Mouse (Mus musculus) kidney, postnatal 4 days (tissue): ENCODE measurements at regions not wholly inside any gene's neighbourhood (a gene's known extent, or its start where the extent isn't known, plus 50 kb on each side); places are given as distances from the start of the nearest gene placed in this dataset.
"Not testable (repeated sequence)": the region's sequence is repeated elsewhere in the genome, so short reads cannot be mapped to it uniquely, and the experiment has no call there.

Experiments
- DNase-seq, 2 experiments: peaks; one replicate each; pipeline ENCODE4 v3.0.0; 2021; ENCODE audit warnings: mixed read lengths in 2 of 2

GRCm38 (mm10) chr1:189156906-189157305, 149.3 kb upstream of the Kctd3 start:
- no peak for DNase-seq

DNA sequence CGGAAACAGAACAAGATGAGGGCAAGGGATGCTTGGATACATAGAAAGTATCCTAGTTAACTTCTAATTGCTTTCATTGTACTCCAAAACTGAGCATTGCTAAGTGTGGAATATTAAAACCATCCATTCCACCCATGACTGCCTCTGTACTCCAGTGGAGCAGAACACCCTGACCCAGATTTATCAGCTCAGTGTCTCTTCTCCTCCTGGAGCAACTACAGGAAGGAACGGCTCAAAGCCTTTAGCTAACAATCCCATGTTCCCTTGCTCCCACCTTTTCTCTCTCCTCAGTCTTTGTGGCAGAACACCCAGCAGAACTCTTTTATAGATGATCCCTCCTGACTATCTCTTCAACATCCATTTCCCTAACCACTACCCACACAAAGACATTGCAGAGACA, 146.7 kb upstream of the Kctd3 start:
- no peak for DNase-seq

DNA sequence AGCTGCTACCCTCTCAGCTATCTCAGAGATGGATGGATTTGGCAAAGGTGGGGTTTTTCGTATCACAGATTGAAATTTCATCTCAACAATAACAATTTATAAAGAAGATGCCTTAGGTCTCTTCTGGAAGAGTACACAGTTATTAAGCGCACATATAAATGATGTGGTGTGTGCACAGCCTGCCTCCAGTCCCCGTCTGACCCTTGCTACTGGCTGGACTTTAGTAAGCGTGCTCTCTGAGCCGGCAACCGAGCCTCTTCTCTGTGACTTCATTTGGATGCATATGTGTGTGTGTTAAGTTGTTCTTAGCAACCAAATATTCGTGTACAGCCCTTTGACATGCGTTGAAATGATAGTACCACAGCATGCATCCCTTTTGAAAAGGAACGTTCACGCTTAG, 145.5 kb upstream of the Kctd3 start:
- DNase-seq: no peak

- DNase-seq: peak in 1 of 2 experiments; percentile 13
Observed at GRCm38 (mm10) chr1:189142982-189143451, 135.4 kb upstream of the Kctd3 start.

GRCm38 (mm10) chr1:189142551-189142950, 134.9 kb upstream of the Kctd3 start:
- DNase-seq: peak in 1 of 2 experiments; percentile 8

DNA sequence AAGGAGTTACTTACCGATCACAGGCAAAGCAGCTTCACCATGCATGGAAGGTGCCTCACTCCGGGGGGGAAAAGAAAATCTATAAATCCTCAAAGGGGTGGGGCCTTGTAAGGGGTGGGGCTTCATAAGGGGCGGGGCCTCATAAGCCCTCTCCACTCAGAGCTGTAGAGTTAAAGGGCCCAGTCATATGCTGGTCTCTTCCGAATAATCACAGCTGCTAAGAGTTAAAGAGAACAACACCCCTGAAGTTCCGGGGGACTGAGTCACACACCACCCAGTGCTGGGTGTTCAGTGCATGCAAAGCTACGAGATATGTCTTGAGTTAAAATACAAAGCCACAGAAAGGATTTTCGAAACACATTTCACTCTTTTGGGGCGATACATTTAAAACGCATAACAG, 134.1 kb upstream of the Kctd3 start:
- DNase-seq: no peak

DNA sequence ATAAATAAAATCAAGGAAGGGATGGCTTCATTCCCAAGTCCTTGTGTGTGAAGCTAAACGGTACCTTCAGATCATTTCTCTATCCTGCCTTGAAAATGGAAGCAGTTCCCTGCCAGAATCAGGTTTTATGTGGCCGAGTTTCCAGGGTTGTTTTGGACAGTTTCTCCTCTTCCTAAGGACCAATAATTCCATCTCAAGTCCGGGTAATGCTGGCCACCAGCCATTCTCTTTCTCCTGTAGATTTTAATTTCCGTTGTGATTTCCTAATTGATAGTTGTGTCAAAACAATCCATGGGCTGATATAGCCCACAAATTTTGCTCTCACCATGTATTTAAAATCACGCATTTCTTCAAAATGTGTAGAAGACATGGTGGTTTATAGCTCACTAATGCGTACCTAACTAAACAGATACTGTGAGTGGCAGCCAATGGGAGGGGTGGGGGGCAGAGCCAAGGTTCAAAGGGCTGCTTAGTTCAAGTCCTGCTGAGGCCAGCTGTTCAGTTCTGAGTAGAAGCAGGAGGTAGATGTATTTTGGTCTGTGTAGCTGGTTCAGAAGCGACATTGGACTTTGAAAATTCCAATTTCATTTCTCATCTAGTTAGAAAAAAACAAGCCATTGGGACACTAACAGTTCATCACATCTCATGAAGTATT, 129.2 kb upstream of the Kctd3 start:
- peak in 1 of 2 experiments; percentile 46 for DNase-seq

- no peak for DNase-seq
Observed at GRCm38 (mm10) chr1:189135826-189136225, 128.2 kb upstream of the Kctd3 start.

DNA sequence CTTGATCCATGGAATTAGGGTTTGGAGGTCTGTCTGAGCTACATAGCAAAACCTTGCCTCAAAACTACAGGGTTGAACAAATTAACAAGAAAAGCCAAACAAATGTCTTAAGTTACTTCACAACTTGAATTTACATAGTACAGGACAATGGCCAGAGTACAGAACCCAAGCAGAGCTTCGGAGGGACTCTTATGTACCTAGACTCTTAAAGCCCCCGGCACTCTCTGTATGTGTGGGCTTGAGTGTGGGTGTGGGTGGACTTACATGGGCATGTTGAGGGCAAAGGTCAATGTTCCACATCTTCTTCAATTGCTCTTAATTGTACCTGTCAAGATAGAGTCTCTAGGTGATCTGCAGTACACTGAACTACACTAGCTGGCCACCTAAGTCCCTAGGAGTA, 121.1 kb upstream of the Kctd3 start:
- no peak for DNase-seq

DNA sequence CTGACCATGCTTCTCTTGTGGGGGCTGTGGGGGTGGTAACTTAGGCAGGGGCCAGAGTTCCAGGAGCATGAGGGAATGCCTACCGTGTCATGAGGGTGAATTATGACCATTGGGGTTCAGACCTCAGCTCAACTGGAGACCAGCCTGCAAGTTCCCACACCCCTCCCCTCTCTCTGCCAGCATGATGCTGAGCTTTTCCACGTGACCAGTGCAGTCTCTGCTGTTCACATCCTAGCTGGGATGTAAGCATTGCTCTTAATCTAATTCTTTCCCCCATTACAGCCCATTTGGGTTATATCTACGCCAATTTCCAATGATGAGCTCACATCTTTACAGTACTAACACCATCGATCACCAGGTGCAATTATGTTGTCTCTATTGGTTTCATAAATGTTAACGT, 120.6 kb upstream of the Kctd3 start:
- DNase-seq: not testable (repeated sequence)

GRCm38 (mm10) chr1:189127367-189127766, 119.7 kb upstream of the Kctd3 start:
- no peak for DNase-seq

- no peak for DNase-seq
Observed at GRCm38 (mm10) chr1:189119941-189120735, 112.5 kb upstream of the Kctd3 start.

DNA sequence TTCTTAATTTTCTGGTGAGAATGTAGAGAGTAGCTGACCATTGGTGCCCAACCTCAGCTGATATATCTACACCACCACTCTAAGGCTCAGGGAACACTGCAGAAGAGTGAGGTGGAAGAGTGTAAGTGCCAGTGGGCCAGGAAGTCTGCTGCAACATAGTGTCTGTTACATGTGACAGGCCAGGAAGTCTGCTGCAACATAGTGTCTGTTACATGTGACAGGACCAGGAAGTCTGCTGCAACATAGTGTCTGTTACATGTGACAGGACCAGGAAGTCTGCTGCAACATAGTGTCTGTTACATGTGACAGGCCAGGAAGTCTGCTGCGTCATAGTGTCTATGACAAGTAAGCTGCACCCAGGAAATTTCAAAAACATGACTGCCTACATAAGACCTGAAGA, 111.4 kb upstream of the Kctd3 start:
- DNase-seq: peak in 1 of 2 experiments; percentile 7

DNA sequence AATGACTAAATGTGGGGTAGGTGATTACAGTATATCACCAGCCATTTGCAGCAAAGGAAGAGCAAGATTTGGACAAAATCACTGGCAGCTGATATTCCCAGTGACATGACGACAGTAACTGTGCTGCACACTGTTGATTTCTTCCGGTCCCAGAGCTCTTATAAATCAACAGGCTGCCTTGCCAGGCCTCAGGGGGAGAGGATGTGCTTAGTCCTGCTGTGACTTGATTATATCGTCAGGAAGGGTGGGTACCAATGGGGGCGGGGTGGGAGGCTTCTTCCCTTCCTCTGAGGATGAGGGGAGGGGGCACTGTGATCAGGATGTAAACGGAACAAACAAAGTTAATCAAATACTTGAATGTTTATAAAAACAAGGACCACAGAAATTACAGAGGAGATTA, 110.9 kb upstream of the Kctd3 start:
- DNase-seq: peak in 1 of 2 experiments; percentile 34

- peak in 1 of 2 experiments; percentile 30 for DNase-seq
Observed at GRCm38 (mm10) chr1:189115914-189116313, 108.3 kb upstream of the Kctd3 start.

DNA sequence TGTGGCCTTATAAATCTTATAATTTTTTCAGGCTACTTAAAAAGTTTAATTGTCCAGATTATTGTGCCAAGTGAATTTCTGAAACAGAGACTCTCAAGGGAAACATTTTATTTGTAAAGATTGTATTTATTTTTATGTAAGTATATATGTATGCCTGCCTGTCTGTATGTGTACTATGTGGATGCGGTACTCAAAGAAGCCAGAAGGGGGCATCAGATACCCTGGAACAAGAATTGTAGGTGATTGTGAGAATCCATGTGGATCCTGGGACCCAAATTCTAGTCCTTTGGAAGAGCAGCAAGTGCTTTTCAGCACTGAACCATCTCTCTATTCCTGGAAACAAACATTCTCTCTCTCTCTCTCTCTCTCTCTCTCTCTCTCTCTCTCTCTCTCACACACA, 107.6 kb upstream of the Kctd3 start:
- DNase-seq: no peak

- peak in 1 of 2 experiments; percentile 14 for DNase-seq
Observed at GRCm38 (mm10) chr1:189108260-189109035, 100.8 kb upstream of the Kctd3 start.

DNA sequence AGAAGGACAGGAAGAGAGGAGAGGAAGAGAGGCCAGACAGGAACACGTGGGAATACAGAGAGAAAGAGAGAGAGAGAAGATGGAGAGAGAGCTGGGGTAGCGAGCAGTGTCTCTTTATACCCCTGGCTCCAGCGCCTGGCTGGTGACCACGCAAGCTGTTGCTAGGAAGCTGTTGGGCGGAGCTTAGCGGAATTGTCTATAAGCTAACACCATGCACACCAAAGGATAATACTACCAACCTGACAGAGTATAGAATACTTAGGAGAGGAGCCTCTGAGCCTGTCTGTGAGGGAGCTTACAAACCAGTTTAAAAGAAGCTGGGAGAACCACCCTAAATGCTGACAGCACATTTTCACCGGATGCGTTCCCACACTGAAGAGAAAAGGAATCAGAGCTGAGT, 100.2 kb upstream of the Kctd3 start:
- DNase-seq: peak; percentile 36 to 48

DNA sequence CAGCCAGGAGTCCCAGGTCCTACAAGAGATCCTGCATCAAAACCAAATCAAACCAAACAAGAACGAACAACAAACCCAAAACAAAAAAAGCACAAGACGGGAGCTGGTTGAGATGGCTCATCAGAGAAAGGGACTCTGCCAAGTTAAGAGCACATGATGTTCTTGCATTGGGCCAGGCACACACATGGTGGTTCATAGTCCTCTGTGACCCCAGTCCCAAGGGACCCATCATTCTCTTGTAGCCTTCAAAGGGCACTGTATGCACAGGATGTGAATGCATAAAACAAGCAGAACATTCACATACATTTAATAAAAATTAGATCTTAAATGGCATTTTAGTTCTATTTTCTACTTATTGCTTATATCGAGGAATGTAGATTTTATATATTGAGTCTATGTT, 99.5 kb upstream of the Kctd3 start:
- peak; percentile 11 to 28 for DNase-seq

- DNase-seq: no peak
Observed at GRCm38 (mm10) chr1:189105276-189105675, 97.6 kb upstream of the Kctd3 start.

- DNase-seq: no peak
Observed at GRCm38 (mm10) chr1:189102781-189103180, 95.1 kb upstream of the Kctd3 start.

- peak in 1 of 2 experiments; percentile 7 for DNase-seq
Observed at GRCm38 (mm10) chr1:189099121-189099520, 91.5 kb upstream of the Kctd3 start.

DNA sequence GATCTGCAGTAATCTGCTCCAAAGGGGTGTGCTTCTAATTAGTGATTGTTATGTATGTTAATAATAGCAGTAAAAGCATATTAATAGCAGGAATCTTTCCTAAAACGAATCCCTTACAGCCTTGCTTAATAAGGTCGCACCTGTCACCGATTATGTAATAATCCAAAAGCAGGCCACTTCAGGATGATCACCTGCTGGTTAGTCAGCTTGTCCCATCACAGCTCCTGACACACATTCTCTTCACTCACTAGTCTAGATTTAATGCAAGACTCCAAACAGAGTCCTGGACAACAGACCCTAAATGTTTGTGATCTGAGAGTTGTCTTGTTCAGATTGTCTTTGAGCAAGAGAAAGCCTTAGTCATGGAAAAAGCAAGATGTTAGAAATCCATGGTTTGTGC, 85.2 kb upstream of the Kctd3 start:
- no peak for DNase-seq
